Mouse (Mus musculus): ENCODE measurements around the gene Mpo. TPM values are rescaled to one million over a fixed set of nuclear protein-coding genes. Genes with fewer than 3 reads are reported as not detected.
A peak's percentile ranks its signal among the peaks of the same experiment; 100 is the strongest.

Gene Mpo
- total and polyA plus RNA-seq, 3 experiments: 0.13 TPM; not detected in 2

GRCm38 (mm10) chr11:87747716-87748115, 45.7 kb upstream of the Mpo start:
- peak; percentile 40 for DNase-seq (ENCODE audit: low read depth, low spot score)
- Histone ChIP-seq H3K4me1 (ENCODE audit: control insufficient read depth in 1 of 2, insufficient read depth in 2 of 2, low read length in 2 of 2) (peaks cover 5 to 31% of the 10 kb centered on the region in 2 experiments; a peak in 3 of 4 replicates), H3K79me2 (ENCODE audit: control insufficient read depth, insufficient read depth, low read length, poor library complexity) (peaks cover 35% of the 10 kb centered on the region), H3K27ac (ENCODE audit: control insufficient read depth, low read depth, low read length) (peak overlapping the region; percentile 100), H3K9me3 (replicated peaks; ENCODE audit: insufficient read depth, low read length) (no peaks in the 10 kb centered on the region), H3K27me3 (ENCODE audit: control insufficient read depth in 1 of 2, insufficient read depth in 2 of 2, low read length in 2 of 2) (no peaks in the 10 kb centered on the region), H3K36me3 (ENCODE audit: control insufficient read depth in 1 of 2, insufficient read depth in 2 of 2, low read length in 2 of 2) (peaks cover 3 to 22% of the 10 kb centered on the region in 2 experiments), H3K4me3 (ENCODE audit: control insufficient read depth in 1 of 2, insufficient read depth in 1 of 2, low read depth in 2 of 2, low read length in 2 of 2) (peak overlapping the region in 1 of 2 experiments; percentile 44; a peak in 1 of 4 replicates), H3K9ac (ENCODE audit: control insufficient read depth, low read depth, low read length, poor library complexity, severe bottlenecking) (peak overlapping the region; percentile 86)
- TF ChIP-seq GABPA (IDR thresholded peaks at IDR 0.05; ENCODE audit: low read depth, low read length): no peak
- no peak for TF ChIP-seq E2F4 (IDR thresholded peaks at IDR 0.05; ENCODE audit: borderline replicate concordance, low read depth, low read length)
- no peak for TF ChIP-seq BHLHE40 (IDR thresholded peaks at IDR 0.05; ENCODE audit: borderline replicate concordance, low read depth, low read length)
- TF ChIP-seq MXI1 (IDR thresholded peaks at IDR 0.05; ENCODE audit: low read depth, low read length): no peak
- no peak for TF ChIP-seq HCFC1 (IDR thresholded peaks at IDR 0.05; ENCODE audit: low read depth, low read length)

DNA sequence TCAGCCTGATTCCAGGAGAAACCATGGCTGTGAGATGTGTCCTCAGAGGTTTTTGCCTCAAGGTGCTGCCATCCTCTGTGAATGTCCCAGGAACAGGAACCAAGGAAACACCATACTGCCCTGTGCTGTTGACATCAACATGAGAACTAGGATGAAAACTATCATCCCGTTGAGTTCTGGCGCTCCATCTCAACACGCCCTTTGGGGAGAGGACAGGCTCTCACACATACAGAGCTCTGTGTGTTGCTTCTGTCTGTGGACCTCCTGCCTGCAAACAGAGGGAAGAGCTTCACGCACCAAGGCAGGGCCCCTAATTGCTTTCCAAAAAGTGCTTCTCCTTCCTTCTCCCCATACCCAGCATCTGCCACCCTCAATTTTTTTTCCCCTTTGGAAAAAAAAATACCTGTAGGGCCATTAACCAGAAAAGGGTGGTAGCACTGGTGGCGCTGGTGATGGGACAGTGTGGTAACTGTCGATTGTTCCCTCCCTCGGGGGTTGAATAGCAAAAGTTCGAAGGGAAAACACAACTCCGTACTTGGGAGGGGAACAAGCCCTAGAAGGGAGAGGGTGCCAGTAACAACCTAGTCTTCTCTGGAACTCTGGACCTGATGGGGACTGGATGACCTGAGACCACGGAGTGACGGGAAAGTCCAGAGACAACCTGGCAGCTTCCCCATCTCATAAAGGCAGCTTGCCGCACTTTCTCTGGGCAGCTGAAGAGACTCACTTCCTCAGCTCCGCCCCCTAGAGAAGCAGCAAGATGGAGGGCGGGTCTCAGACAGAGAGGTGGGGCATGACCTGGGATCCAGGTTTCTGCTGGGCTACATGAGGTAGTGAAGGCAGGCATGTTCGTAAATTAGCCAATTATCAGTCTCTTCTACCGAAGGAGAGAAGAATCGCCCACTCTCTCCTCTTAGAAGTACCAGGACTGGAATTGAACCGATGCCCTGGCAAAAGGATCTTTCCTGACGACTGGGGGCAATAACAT, 45.0 kb upstream of the Mpo start:
- H3K9me3 ChIP-seq (replicated peaks; ENCODE audit: insufficient read depth, low read length): no peaks in the 10 kb centered on the region
- H3K4me3 ChIP-seq (ENCODE audit: control insufficient read depth in 1 of 2, insufficient read depth in 1 of 2, low read depth in 2 of 2, low read length in 2 of 2): peak overlapping the region; percentile 53 to 54
- TF ChIP-seq POLR2AphosphoS5 (IDR thresholded peaks at IDR 0.05; ENCODE audit: borderline replicate concordance, low read depth, low read length) (peak; percentile 14; the same call in 1 of the 2 replicates), CHD1 (IDR thresholded peaks at IDR 0.05; ENCODE audit: low read depth, low read length) (no peak), TAL1 (IDR thresholded peaks at IDR 0.05; ENCODE audit: low read length) (peak; percentile 68), ZKSCAN1 (IDR thresholded peaks at IDR 0.05; ENCODE audit: low read depth, low read length) (no peak), MAFK (IDR thresholded peaks at IDR 0.05; ENCODE audit: borderline replicate concordance, low read depth, low read length) (no peak), RAD21 (IDR thresholded peaks at IDR 0.05; ENCODE audit: low read depth, low read length) (no peak), E2F4 (IDR thresholded peaks at IDR 0.05; ENCODE audit: borderline replicate concordance, low read depth, low read length) (no peak), KAT2A (conservative IDR thresholded peaks at IDR 0.05; ENCODE audit: low read depth, low read length) (no peak), GATA1 (IDR thresholded peaks at IDR 0.05; ENCODE audit: low read depth, low read length) (no peak), MAX (IDR thresholded peaks at IDR 0.05; ENCODE audit: low read length) (no peak), POLR2A (IDR thresholded peaks at IDR 0.05; ENCODE audit: control insufficient read depth in 1 of 2, insufficient read depth in 1 of 2, low read depth in 1 of 2, low read length in 2 of 2, poor library complexity in 1 of 2) (peak; percentile 67 to 85), MYB (IDR thresholded peaks at IDR 0.05; ENCODE audit: low read depth, low read length) (no peak), ELF1 (IDR thresholded peaks at IDR 0.05; ENCODE audit: low read depth, low read length) (no peak), EP300 (IDR thresholded peaks at IDR 0.05; ENCODE audit: low read depth in 1 of 2, low read length in 2 of 2) (no peak), ETS1 (IDR thresholded peaks at IDR 0.05; ENCODE audit: low read depth, low read length) (no peak), MAZ (IDR thresholded peaks at IDR 0.05; ENCODE audit: low read depth, low read length) (no peak), CTCF (IDR thresholded peaks at IDR 0.05 in 2 of 3, conservative IDR thresholded peaks at IDR 0.05 in 1 of 3; ENCODE audit: control insufficient read depth in 1 of 3, insufficient read depth in 1 of 3, low read depth in 2 of 3, low read length in 3 of 3, poor library complexity in 1 of 3, severe bottlenecking in 1 of 3) (no peak), TBP (IDR thresholded peaks at IDR 0.05; ENCODE audit: low read depth, low read length) (peak; percentile 93), NRF1 (IDR thresholded peaks at IDR 0.05; ENCODE audit: insufficient read depth, low read depth, low read length, poor library complexity, severe bottlenecking) (no peak), MXI1 (IDR thresholded peaks at IDR 0.05; ENCODE audit: low read depth, low read length) (no peak), ZNF384 (IDR thresholded peaks at IDR 0.05; ENCODE audit: low read depth, low read length) (no peak), NELFE (IDR thresholded peaks at IDR 0.05; ENCODE audit: low read depth, low read length) (no peak), RCOR1 (IDR thresholded peaks at IDR 0.05; ENCODE audit: low read depth, low read length) (no peak), MYC (IDR thresholded peaks at IDR 0.05; ENCODE audit: low read depth, low read length) (no peak), ZMIZ1 (IDR thresholded peaks at IDR 0.05; ENCODE audit: low read depth, low read length) (no peak)
- peak; percentile 98 for DNase-seq (ENCODE audit: low read depth, low spot score)
- peaks cover 3 to 29% of the 10 kb centered on the region in 2 experiments; a peak in 3 of 4 replicates for H3K36me3 ChIP-seq (ENCODE audit: control insufficient read depth in 1 of 2, insufficient read depth in 2 of 2, low read length in 2 of 2)
- peaks cover 5 to 38% of the 10 kb centered on the region in 2 experiments; a peak in 3 of 4 replicates for H3K4me1 ChIP-seq (ENCODE audit: control insufficient read depth in 1 of 2, insufficient read depth in 2 of 2, low read length in 2 of 2)
- H3K27me3 ChIP-seq (ENCODE audit: control insufficient read depth in 1 of 2, insufficient read depth in 2 of 2, low read length in 2 of 2): no peaks in the 10 kb centered on the region
- peak overlapping the region; percentile 100 for H3K27ac ChIP-seq (ENCODE audit: control insufficient read depth, low read depth, low read length)
- H3K9ac ChIP-seq (ENCODE audit: control insufficient read depth, low read depth, low read length, poor library complexity, severe bottlenecking): peak overlapping the region; percentile 86
- peaks cover 42% of the 10 kb centered on the region for H3K79me2 ChIP-seq (ENCODE audit: control insufficient read depth, insufficient read depth, low read length, poor library complexity)

All from MEL (cell line).